Mouse (Mus musculus) small intestine, adult 2 months (tissue): ENCODE data around the gene Rpl7l1.

Experiments used
- CTCF ChIP-seq: fragments of 200-500 bp; IDR thresholded peaks from 2 replicates; pipeline ENCODE4 v1.5.1; 2012; ENCODE audit warnings: low read depth, mild to moderate bottlenecking, control low read depth, inconsistent platforms, low read length, moderate library complexity, mixed read lengths; ENCODE audit not compliant: insufficient replicate concordance, insufficient read length; ENCODE audit errors: extremely low read depth
- POLR2A ChIP-seq: fragments of 200-500 bp; IDR thresholded peaks from 2 replicates; pipeline ENCODE4 v1.6.1; 2012; ENCODE audit warnings: low read depth, mild to moderate bottlenecking, control low read depth, inconsistent platforms, low read length, moderate library complexity

DNA sequence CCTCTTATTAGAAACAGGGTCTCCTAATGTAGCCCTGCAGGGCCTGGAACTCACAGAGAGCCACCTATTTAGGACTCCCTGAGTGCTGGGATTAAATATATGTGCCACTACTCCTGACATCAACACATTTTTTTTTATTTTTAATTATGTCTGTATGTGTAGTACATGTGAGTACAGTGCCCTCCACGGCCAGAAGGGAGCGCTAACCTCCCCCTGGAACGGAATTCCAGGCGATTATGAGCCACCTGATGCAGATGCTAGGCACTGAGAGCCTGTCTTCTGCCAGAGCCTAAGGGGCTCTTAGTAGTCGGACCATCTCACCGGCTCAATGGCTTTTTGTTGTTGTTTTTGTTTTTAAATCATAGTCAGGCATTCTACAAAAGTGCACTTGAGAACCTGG, 54.5 kb downstream of the Rpl7l1 start:
- TF ChIP-seq POLR2A (no peak), CTCF (peak; percentile 39; the same call in 1 of the 2 replicates)
